Mouse (Mus musculus) hindbrain, embryonic 10.5 days (tissue): ENCODE data around the gene Bcor. TPM values are rescaled to one million over a fixed set of nuclear protein-coding genes. Genes with fewer than 3 reads are reported as not detected.

Experiments used
- DNase-seq: peaks from one replicate; pipeline ENCODE4 v3.0.0-alpha.2; 2017; ENCODE audit warnings: low spot score
- H3K27ac ChIP-seq: fragments of 300-500 bp; sonication (generic); 2 replicates; pipeline ENCODE4 v1.5.1; 2016; ENCODE audit warnings: mild to moderate bottlenecking, moderate library complexity
- H3K27me3 ChIP-seq: fragments of 300-500 bp; sonication (generic); 2 replicates; pipeline ENCODE4 v1.6.1; 2016; ENCODE audit warnings: mild to moderate bottlenecking; ENCODE audit not compliant: poor library complexity, insufficient read depth, severe bottlenecking
- H3K36me3 ChIP-seq: fragments of 300-500 bp; sonication (generic); 2 replicates; pipeline ENCODE4 v1.6.1; 2016; ENCODE audit warnings: mild to moderate bottlenecking, moderate library complexity
- H3K4me1 ChIP-seq: fragments of 300-500 bp; sonication (generic); replicated peaks from 2 replicates; pipeline ENCODE4 v1.6.1; 2016; ENCODE audit warnings: mild to moderate bottlenecking
- H3K4me3 ChIP-seq: fragments of 300-500 bp; sonication (generic); 2 replicates; pipeline ENCODE4 v1.5.1; 2016; ENCODE audit warnings: mild to moderate bottlenecking, moderate library complexity
- H3K9me3 ChIP-seq: fragments of 300-500 bp; sonication (generic); 2 replicates; pipeline ENCODE4 v1.6.1; 2016; ENCODE audit warnings: mild to moderate bottlenecking, moderate library complexity
- WGBS: fragments of 180-500 bp; shearing (Covaris S2); methylation state at CpG from one replicate; pipeline ENCODE4 v1.1.7; 2016; 5-methylcytosine and 5-hydroxymethylcytosine counted together
- polyA plus RNA-seq: library from polyadenylated mRNA; unstranded; fragments of >200 nt; fragmentation: Nextera tagmentation; extraction: Ambion mirVana; gene quantifications from 2 replicates; pipeline ENCODE4 v1.2.1, GENCODE M21; 2016

Bcor gene
- polyA plus RNA-seq, 1 experiment from 2014 or later: 20.7 TPM

DNA sequence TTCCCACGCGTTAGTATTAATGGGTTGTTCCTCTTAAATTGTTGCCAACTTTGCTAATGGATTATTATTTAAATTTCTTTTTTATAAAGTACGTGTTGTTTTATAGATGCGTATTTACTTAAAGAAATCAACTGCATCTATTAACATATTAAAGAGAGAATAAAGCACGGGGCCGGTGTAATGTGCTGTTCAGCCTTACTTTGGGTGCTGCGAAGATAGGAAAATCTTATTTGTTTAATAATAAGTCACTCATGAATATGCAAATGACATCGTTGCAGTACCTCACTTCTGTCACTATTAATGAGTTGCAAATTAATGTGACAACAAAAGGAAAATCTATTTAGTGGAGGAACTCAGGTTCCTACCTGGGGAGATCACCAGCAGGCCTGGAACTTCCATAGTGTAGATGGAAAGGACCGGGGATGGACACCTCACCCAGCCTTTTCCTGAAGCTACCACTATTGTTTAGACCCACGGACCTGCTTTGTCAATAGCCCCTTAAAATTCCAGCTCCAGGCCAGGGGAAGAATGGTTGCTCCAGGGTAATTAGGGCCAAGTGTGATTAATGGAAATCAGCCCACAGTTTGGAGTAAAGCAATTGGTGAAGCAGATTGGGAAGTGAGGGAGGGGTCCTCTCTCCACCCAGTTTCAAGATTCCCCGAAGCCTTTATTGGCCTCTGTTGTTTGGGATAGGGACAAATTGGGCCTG lies 152.2 kb downstream of the Bcor start:
- Histone ChIP-seq H3K27me3 (peaks cover 76% of the 10 kb centered on the region), H3K4me3 (peak overlapping the region; percentile 52), H3K27ac (peak overlapping the region; percentile 94; the same call in 1 of the 2 replicates), H3K9me3 (no peaks in the 10 kb centered on the region), H3K4me1 (peaks cover 50% of the 10 kb centered on the region), H3K36me3 (no peaks in the 10 kb centered on the region)
- DNase-seq: no peak
- WGBS: 9% methylated on average over 11 of the region's 11 CpGs

DNA sequence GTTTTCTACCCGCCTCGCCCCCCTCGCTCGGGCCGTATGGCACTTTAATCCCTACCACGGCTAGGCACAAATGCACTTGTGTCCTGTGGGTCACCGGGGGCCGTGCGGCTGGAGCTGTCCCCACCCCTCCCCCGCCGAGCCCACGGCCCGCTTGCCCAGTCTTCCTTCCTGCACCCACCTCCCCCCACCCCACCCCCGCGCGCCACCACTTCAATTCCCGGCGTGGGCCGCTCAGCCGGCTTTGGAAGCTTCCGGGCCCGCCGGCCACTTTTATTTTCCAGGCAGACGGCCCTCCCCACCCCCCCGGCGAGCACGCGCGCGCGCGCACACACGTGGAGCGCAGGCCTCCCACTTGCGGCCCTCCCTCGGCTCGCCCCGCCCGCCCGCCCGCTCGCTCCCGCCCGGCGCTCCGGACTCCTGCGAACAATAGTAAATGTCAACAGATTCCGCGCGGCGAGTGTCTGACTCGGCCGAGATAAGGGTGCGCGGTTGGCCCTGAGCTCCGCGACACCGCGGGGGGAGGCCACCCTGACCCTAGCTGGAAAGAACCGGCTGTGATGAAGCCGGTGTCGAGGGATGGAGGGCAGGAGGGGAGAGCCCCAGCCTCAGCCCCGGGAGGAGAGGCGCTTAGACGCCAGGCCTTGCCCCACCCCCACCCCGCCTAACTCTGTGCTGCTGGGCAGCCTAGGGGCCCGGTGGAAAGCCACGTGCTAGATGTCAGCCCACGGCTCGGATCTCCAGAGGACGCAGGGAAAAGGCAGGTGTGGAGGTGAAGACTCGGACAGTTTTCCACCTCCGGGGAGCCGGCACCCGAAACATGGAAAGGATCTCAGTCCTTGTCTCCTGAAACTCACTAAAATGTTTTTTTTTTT lies 153.0 kb downstream of the Bcor start:
- H3K36me3 ChIP-seq: no peaks in the 10 kb centered on the region
- peaks cover 58% of the 10 kb centered on the region for H3K4me1 ChIP-seq
- H3K27ac ChIP-seq: peak overlapping the region; percentile 94
- H3K27me3 ChIP-seq: peaks cover 85% of the 10 kb centered on the region
- no peaks in the 10 kb centered on the region for H3K9me3 ChIP-seq
- DNase-seq: peak; percentile 81
- WGBS: 2% methylated on average over 68 of the region's 75 CpGs
- H3K4me3 ChIP-seq: peak overlapping the region; percentile 52

DNA sequence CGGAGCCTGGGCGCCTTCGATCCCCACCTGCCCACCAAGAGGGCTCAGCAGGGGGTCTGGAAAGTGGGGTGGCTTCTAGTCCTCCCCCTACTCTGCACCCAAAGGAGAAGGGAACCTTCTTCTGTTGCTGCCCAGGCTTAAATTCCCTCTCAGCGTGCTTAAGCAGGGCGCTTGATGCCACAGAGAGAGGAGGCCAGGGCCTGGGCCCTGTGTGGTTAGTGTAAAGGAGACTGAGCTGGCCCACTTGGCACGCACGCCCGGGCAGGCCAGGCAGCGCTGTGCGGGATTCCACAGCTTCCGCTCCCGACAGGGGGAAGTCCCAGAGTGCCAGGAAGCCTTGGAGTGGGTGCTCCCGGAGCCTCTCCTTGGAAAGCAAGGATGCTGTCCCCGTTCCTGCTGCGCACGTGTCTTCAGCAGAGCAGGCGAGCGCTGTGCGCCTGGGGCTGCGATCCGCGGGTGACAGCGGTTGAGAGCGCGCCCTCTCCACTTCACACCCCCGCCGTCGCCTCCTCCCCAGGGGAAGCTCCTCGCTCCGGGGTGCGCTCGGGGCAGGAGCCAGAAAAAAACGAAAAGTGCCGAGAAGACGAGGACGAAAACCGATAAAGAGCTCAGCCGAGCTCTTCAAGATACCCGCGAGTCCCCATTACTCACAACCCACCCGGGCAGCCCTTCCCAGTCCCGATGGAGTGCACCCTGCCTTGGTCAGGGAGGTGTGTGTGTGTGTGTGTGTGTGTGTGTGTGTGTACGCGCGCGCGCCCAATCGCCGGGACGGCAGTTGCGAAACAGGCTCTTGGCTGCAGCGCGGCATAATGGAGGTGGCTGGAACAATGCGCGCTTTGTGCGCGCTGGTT lies 153.9 kb downstream of the Bcor start:
- WGBS: 1% methylated on average over 57 of the region's 57 CpGs
- H3K4me3 ChIP-seq: peak overlapping the region; percentile 52
- no peaks in the 10 kb centered on the region for H3K9me3 ChIP-seq
- peaks cover 94% of the 10 kb centered on the region for H3K27me3 ChIP-seq
- peak overlapping the region; percentile 94 for H3K27ac ChIP-seq
- peak; percentile 58 for DNase-seq
- H3K36me3 ChIP-seq: no peaks in the 10 kb centered on the region
- peaks cover 67% of the 10 kb centered on the region for H3K4me1 ChIP-seq

DNA sequence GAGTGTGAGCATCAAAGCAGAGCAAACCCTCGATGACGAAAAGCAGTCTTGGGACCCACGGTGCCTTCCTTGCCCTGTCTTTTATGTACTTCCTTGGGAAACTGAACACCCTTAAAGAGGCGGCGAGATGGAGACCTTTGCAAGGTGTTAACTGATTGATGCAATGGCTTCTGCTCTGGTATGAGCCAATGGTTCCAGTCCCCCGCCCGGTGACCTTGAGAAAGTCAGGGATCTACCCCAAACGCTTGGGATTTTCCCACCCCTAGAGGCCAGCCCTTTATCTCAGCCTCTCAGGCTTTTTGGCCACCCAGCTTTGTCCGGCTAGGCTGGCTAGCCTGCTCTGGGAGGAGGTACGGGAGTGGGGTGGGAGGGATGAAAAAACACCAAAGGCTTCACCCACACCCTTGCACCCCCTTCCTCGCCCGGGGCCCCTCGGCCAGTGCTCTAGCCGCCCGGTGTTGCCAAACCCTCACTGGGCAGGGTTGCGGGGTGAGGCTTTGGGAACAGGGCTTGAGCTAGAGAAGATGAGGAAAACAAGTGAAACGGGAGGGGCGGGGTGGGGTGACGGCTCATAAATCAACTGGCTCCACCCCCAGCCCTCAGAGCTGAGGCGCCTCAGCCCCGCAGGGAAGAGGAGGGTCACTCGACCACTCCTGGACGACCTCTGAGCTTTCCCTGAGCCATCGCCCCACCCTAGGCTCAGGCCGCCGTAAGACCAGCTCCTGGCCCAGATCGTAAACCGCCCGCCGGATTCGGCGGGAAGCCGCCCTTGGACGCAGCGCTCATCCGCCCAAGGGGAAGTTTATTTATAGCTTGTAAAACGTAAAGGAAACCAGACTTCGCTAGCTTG lies 154.7 kb downstream of the Bcor start:
- Histone ChIP-seq H3K27me3 (peaks cover 95% of the 10 kb centered on the region), H3K27ac (peak overlapping the region; percentile 94), H3K4me1 (peaks cover 75% of the 10 kb centered on the region), H3K36me3 (no peaks in the 10 kb centered on the region), H3K9me3 (no peaks in the 10 kb centered on the region), H3K4me3 (peak overlapping the region; percentile 52)
- DNase-seq: peak; percentile 66
- 4% methylated on average over 38 of the region's 38 CpGs for WGBS

DNA sequence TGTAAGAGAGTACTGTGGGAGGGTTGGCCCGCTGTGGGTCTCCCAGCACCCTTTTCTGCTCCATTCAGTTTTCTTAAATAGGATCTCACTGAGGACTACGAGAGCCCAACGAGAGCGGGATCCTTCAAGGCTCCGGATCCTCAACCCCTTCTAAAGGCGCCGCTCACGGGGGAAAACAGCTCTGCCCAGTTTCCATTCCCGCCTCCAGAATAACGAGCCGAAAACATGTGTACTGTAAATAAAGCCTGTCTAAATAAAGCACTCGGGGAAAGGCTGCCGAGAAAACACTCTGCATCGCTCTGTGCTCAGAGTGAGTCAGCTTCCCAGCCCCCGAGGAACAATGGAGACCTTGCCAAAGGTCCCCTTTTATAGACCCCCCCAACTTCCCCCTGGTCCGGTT lies 155.7 kb downstream of the Bcor start:
- Histone ChIP-seq H3K36me3 (no peaks in the 10 kb centered on the region), H3K27me3 (peaks cover 99% of the 10 kb centered on the region)
- WGBS: 7% methylated on average over 16 of the region's 16 CpGs

GRCm38 (mm10) chrX:12003947-12004346 lies 156.2 kb downstream of the Bcor start:
- Histone ChIP-seq H3K4me3 (no peak overlapping the region), H3K27ac (peak overlapping the region; percentile 94; the same call in 1 of the 2 replicates), H3K36me3 (no peaks in the 10 kb centered on the region), H3K27me3 (peaks cover 99% of the 10 kb centered on the region), H3K9me3 (no peaks in the 10 kb centered on the region), H3K4me1 (peaks cover 90% of the 10 kb centered on the region)
- WGBS: 27% methylated on average over 6 of the region's 6 CpGs
- DNase-seq: no peak

More for the DNA sequence above, 155.7 kb downstream of the Bcor start:
- Histone ChIP-seq H3K27ac (peak overlapping the region; percentile 94), H3K9me3 (no peaks in the 10 kb centered on the region), H3K4me1 (peaks cover 85% of the 10 kb centered on the region), H3K4me3 (no peak overlapping the region)
- no peak for DNase-seq

- 0% methylated on average over 1 of the region's 1 CpGs for WGBS
- Histone ChIP-seq H3K4me3 (no peak overlapping the region), H3K9me3 (no peaks in the 10 kb centered on the region), H3K27me3 (peaks cover 99% of the 10 kb centered on the region), H3K36me3 (no peaks in the 10 kb centered on the region), H3K27ac (peak overlapping the region; percentile 77; the same call in 1 of the 2 replicates), H3K4me1 (peaks cover 94% of the 10 kb centered on the region)
- DNase-seq: no peak
These were observed 156.6 kb downstream of the Bcor start for GRCm38 (mm10) chrX:12003539-12003938.

GRCm38 (mm10) chrX:12003106-12003505 lies 157.0 kb downstream of the Bcor start:
- Histone ChIP-seq H3K36me3 (no peaks in the 10 kb centered on the region), H3K27ac (peak overlapping the region; percentile 77; the same call in 1 of the 2 replicates), H3K4me1 (peaks cover 94% of the 10 kb centered on the region), H3K4me3 (peak overlapping the region; percentile 18; the same call in 1 of the 2 replicates), H3K9me3 (no peaks in the 10 kb centered on the region), H3K27me3 (peaks cover 99% of the 10 kb centered on the region)
- WGBS: 4% methylated on average over 9 of the region's 9 CpGs
- DNase-seq: no peak

DNA sequence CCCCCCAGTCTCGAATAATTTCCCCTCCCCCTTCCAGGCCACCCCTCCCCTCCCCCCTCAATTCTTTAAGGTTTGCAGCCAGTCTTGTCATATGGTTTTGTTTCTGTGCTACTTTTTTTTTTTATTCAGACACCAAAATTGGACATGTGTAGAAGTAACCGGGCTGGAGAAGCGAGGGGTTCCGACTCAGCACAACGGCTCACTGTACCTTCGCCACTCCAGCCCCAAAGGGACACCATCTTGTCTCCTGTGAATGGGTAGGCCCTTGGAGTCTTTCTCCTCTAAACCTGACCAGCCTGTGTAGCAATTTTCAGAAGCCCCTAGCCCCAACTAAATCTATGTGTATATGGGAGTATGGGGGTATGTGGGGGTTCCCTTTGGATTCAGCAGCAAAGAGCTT lies 157.6 kb downstream of the Bcor start:
- DNase-seq: no peak
- H3K9me3 ChIP-seq: no peaks in the 10 kb centered on the region
- H3K4me3 ChIP-seq: no peak overlapping the region
- 17% methylated on average over 6 of the region's 6 CpGs for WGBS
- peak overlapping the region; percentile 77 for H3K27ac ChIP-seq
- no peaks in the 10 kb centered on the region for H3K36me3 ChIP-seq
- H3K27me3 ChIP-seq: peaks cover 100% of the 10 kb centered on the region
- H3K4me1 ChIP-seq: peaks cover 89% of the 10 kb centered on the region

DNA sequence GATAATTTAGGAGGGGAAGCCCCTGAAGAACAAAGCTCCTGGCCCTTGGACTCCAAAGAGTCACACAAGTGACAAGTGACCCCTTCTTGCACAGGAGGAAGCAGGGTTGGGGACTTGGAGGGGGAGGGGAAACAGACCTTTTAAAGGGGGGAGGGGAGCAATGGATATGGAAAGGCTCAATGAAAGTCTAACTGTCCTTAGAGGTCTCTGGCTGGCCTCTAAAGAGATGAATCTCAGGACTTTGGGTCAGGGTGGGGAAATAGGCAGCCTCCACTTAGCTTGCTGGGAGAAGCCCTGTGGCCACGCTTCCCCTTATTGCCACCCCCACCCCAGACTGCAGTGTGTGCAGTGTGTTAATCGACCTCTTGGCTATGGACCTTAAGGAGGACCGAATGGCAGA lies 158.2 kb downstream of the Bcor start:
- Histone ChIP-seq H3K4me3 (no peak overlapping the region), H3K27me3 (peaks cover 100% of the 10 kb centered on the region), H3K4me1 (peaks cover 85% of the 10 kb centered on the region), H3K9me3 (no peaks in the 10 kb centered on the region), H3K27ac (peak overlapping the region; percentile 77), H3K36me3 (no peaks in the 10 kb centered on the region)
- 2% methylated on average over 3 of the region's 3 CpGs for WGBS
- no peak for DNase-seq

GRCm38 (mm10) chrX:12001336-12001735 lies 158.8 kb downstream of the Bcor start:
- whole genome bisulfite sequencing: 6% methylated on average over 16 of the region's 16 CpGs

More at GRCm38 (mm10) chrX:12001336-12001735, 158.8 kb downstream of the Bcor start:
- Histone ChIP-seq H3K27me3 (peaks cover 100% of the 10 kb centered on the region), H3K36me3 (no peaks in the 10 kb centered on the region), H3K4me1 (peaks cover 83% of the 10 kb centered on the region), H3K27ac (peak overlapping the region; percentile 77), H3K4me3 (peak overlapping the region; percentile 21; the same call in 1 of the 2 replicates), H3K9me3 (no peaks in the 10 kb centered on the region)
- peak; percentile 50 for DNase-seq
